Mouse (Mus musculus): Measurements from ENCODE around the gene Daam1. TPM values are rescaled to one million over a fixed set of nuclear protein-coding genes. Genes with fewer than 3 reads are reported as not detected.

Daam1 gene
- polyA plus RNA-seq, 1 experiment from 2014 or later = 13.8 TPM

- Histone ChIP-seq H3K9ac (no peak overlapping the region), H3K4me3 (no peak overlapping the region), H3K4me1 (peaks cover 43% of the 10 kb centered on the region), H3K36me3 (peaks cover 3% of the 10 kb centered on the region), H3K9me3 (no peaks in the 10 kb centered on the region), H3K27me3 (no peaks in the 10 kb centered on the region), H3K4me2 (no peak overlapping the region), H3K27ac (no peak overlapping the region)
- 80% methylated on average over 4 of the region's 4 CpGs for WGBS
- no peak for ATAC-seq (ENCODE audit: borderline replicate concordance, extremely low read depth, low FRiP score, low TSS enrichment)
These were observed 137.7 kb downstream of the Daam1 start for GRCm38 (mm10) chr12:71968592-71968991.

GRCm38 (mm10) chr12:71969022-71969421 lies 138.1 kb downstream of the Daam1 start:
- Histone ChIP-seq H3K9me3 (no peaks in the 10 kb centered on the region), H3K36me3 (peaks cover 3% of the 10 kb centered on the region), H3K27ac (no peak overlapping the region), H3K4me3 (no peak overlapping the region), H3K4me2 (no peak overlapping the region), H3K4me1 (peaks cover 46% of the 10 kb centered on the region), H3K27me3 (no peaks in the 10 kb centered on the region), H3K9ac (no peak overlapping the region)
- 48% methylated on average over 3 of the region's 3 CpGs for WGBS
- ATAC-seq (ENCODE audit: borderline replicate concordance, extremely low read depth, low FRiP score, low TSS enrichment) = no peak

GRCm38 (mm10) chr12:71969439-71969838 lies 138.6 kb downstream of the Daam1 start:
- H3K27me3 ChIP-seq = no peaks in the 10 kb centered on the region
- H3K4me1 ChIP-seq = peaks cover 46% of the 10 kb centered on the region
- H3K27ac ChIP-seq = no peak overlapping the region
- ATAC-seq (ENCODE audit: borderline replicate concordance, extremely low read depth, low FRiP score, low TSS enrichment) = no peak
- H3K4me3 ChIP-seq = no peak overlapping the region
- H3K4me2 ChIP-seq = no peak overlapping the region
- H3K9me3 ChIP-seq = no peaks in the 10 kb centered on the region
- H3K36me3 ChIP-seq = peaks cover 3% of the 10 kb centered on the region
- H3K9ac ChIP-seq = no peak overlapping the region
- WGBS = 89% methylated on average over 9 of the region's 9 CpGs

- 69% methylated on average over 12 of the region's 12 CpGs for WGBS
- no peak for ATAC-seq (ENCODE audit: borderline replicate concordance, extremely low read depth, low FRiP score, low TSS enrichment)
- H3K4me3 ChIP-seq = no peak overlapping the region
- no peak overlapping the region for H3K4me2 ChIP-seq
- no peak overlapping the region for H3K9ac ChIP-seq
- H3K36me3 ChIP-seq = peaks cover 5% of the 10 kb centered on the region
- no peaks in the 10 kb centered on the region for H3K9me3 ChIP-seq
- H3K27me3 ChIP-seq = no peaks in the 10 kb centered on the region
- H3K4me1 ChIP-seq = peaks cover 46% of the 10 kb centered on the region
- no peak overlapping the region for H3K27ac ChIP-seq
These were observed 139.2 kb downstream of the Daam1 start for GRCm38 (mm10) chr12:71969941-71970629.

- no peak for ATAC-seq (ENCODE audit: borderline replicate concordance, extremely low read depth, low FRiP score, low TSS enrichment)
- no peaks in the 10 kb centered on the region for H3K9me3 ChIP-seq
- H3K9ac ChIP-seq = no peak overlapping the region
- H3K4me3 ChIP-seq = no peak overlapping the region
- H3K27me3 ChIP-seq = no peaks in the 10 kb centered on the region
- H3K36me3 ChIP-seq = peaks cover 13% of the 10 kb centered on the region
- 47% methylated on average over 9 of the region's 9 CpGs for WGBS
- no peak overlapping the region for H3K4me2 ChIP-seq
- H3K4me1 ChIP-seq = peaks cover 56% of the 10 kb centered on the region
- no peak overlapping the region for H3K27ac ChIP-seq
These were observed 140.1 kb downstream of the Daam1 start for GRCm38 (mm10) chr12:71970791-71971654.

DNA sequence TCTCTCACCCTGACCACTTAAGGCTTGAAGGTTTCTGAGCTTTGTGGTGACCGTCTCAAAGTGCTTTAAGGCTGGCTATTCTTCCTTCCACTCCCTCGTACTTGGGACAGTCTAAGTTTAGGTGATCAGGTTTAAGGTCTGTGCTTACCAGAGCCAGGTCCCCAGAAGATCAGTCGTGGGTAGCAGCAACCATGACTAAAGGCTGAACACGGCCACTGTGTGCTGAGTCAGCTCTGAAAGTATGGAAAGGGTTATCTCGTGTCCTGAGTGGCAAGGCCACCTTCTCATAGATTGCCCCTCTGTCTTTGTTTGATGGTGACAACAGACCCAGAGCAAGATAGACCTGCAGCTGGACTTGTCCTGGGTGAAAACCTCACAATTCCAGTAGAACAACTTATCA lies 141.2 kb downstream of the Daam1 start:
- Histone ChIP-seq H3K4me1 (peaks cover 67% of the 10 kb centered on the region), H3K36me3 (peaks cover 13% of the 10 kb centered on the region), H3K27ac (peak overlapping the region; percentile 27; the same call in 1 of the 2 replicates), H3K9ac (no peak overlapping the region), H3K27me3 (no peaks in the 10 kb centered on the region), H3K9me3 (no peaks in the 10 kb centered on the region), H3K4me3 (no peak overlapping the region), H3K4me2 (no peak overlapping the region)
- WGBS = 56% methylated on average over 5 of the region's 5 CpGs
- no peak for ATAC-seq (ENCODE audit: borderline replicate concordance, extremely low read depth, low FRiP score, low TSS enrichment)

DNA sequence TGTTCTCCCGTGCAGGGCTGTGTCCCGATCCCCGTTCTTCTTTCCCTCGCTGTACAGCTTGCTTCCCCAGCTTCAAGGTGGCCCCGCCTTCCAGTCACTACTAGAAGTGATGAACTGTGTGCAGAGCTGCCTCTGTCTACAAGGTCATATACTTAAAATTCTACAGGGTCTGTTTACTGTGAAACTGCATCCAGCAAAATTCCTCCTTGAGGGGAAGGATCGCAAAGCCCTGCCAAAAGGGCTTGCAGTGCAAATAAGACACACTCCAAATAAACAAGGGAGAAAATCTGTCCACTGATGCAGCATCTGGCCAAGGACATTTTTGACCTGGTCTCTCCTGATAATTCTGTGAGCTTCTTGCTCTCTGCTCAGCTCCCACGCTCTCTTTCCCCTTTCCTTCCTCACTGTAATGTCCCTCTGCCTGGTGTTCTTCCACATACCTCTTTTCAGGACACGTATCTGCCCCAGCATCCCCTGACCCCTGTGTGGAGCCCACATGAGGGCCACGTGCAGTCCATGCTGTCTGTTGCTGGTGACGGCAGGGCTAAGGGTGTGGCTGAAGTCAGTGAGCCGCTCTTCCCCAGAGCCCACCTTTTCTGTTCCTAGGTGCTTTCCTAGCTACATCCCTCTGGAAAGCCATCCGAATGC lies 141.9 kb downstream of the Daam1 start:
- H3K9ac ChIP-seq = no peak overlapping the region
- peaks cover 73% of the 10 kb centered on the region for H3K4me1 ChIP-seq
- H3K27ac ChIP-seq = peak overlapping the region; percentile 55

DNA sequence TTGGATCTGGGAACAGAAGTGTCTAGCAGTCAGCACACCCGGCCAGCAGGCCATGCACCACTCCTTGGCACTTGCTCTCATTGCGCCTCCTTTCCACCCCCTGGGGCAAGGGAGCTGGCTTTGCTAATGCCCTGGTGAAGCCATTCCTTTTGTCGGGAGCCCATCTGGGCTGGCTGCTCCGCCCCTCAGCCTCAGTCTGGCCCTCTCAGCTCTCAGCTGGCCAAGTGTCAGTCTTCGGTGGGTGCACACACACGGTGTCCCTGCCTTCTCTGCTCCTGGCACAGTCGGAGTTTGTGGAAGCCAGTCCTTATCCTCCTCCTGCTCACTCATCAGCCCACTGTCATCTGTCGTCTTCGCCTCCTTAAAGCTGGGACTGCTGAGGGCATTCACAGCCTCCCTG lies 142.7 kb downstream of the Daam1 start:
- Histone ChIP-seq H3K4me2 (no peak overlapping the region), H3K36me3 (peaks cover 22% of the 10 kb centered on the region), H3K27me3 (no peaks in the 10 kb centered on the region)

More for the DNA sequence above, 141.9 kb downstream of the Daam1 start:
- 35% methylated on average over 12 of the region's 12 CpGs for WGBS
- Histone ChIP-seq H3K27me3 (no peaks in the 10 kb centered on the region), H3K4me2 (no peak overlapping the region), H3K36me3 (peaks cover 17% of the 10 kb centered on the region), H3K9me3 (no peaks in the 10 kb centered on the region), H3K4me3 (no peak overlapping the region)
- ATAC-seq (ENCODE audit: borderline replicate concordance, extremely low read depth, low FRiP score, low TSS enrichment) = peak; percentile 36; the same call in 1 of the 2 replicates

GRCm38 (mm10) chr12:71975626-71976025 lies 144.7 kb downstream of the Daam1 start:
- Histone ChIP-seq H3K4me2 (no peak overlapping the region), H3K4me3 (no peak overlapping the region), H3K4me1 (peaks cover 83% of the 10 kb centered on the region), H3K9me3 (no peaks in the 10 kb centered on the region), H3K9ac (peak overlapping the region; percentile 1; the same call in 1 of the 2 replicates), H3K36me3 (peaks cover 25% of the 10 kb centered on the region), H3K27me3 (no peaks in the 10 kb centered on the region), H3K27ac (peak overlapping the region; percentile 89)
- WGBS = 31% methylated on average over 1 of the region's 1 CpGs
- no peak for ATAC-seq (ENCODE audit: borderline replicate concordance, extremely low read depth, low FRiP score, low TSS enrichment)

More for the DNA sequence above, 142.7 kb downstream of the Daam1 start:
- Histone ChIP-seq H3K4me3 (no peak overlapping the region), H3K9ac (no peak overlapping the region), H3K9me3 (no peaks in the 10 kb centered on the region), H3K27ac (no peak overlapping the region), H3K4me1 (peaks cover 78% of the 10 kb centered on the region)
- ATAC-seq (ENCODE audit: borderline replicate concordance, extremely low read depth, low FRiP score, low TSS enrichment) = no peak
- WGBS = 47% methylated on average over 9 of the region's 9 CpGs

DNA sequence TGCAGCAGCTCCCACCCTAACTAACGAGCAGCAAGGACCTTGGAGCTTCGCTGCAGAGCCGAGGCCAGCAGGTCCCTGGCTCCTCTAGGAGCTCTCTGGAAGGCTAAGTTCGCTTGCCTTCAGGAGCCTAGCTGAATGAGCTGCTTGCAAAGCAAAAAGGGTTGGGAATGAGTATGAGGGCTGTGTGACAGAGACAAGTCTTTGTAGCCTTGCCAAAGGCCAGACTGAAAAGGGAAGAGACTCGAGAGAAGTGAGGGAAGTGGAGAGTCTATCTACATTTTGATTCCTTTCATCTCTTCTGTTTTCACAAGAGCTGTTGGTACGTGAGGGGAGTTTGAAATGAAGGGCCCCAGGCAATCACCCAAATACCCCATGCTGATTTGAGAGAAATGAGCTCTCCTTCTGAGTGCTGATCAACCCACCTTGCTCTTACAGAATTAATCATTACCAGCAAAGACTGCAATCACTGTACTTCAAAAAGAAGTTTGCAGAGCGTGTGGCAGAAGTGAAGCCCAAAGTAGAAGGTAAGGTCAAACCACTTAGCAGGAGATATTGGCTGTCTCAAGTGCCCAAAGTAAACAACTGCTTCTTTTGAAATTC lies 145.6 kb downstream of the Daam1 start:
- Histone ChIP-seq H3K27ac (peak overlapping the region; percentile 89), H3K27me3 (no peaks in the 10 kb centered on the region), H3K9ac (peak overlapping the region; percentile 1; the same call in 1 of the 2 replicates), H3K36me3 (peaks cover 22% of the 10 kb centered on the region), H3K4me2 (no peak overlapping the region), H3K9me3 (no peaks in the 10 kb centered on the region), H3K4me3 (no peak overlapping the region), H3K4me1 (peaks cover 83% of the 10 kb centered on the region)
- peak; percentile 58 for ATAC-seq (ENCODE audit: borderline replicate concordance, extremely low read depth, low FRiP score, low TSS enrichment)
- WGBS = 25% methylated on average over 7 of the region's 7 CpGs

DNA sequence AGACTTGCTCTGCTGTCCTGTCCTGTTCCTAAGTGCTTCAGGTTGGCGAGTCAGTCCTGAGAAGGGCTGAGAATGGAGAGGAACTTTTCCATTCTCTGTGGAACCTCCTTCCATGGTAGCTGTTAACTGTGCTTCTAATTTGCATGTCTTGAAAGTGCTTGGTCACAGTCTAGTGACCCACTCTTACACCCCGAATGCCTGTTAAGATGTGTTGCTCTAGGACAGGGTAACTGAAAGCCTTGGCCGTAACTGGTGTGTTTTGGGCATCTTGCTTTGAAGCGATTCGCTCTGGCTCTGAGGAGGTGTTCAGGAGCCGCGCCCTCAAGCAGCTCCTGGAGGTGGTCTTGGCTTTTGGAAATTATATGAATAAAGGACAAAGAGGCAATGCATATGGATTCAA lies 146.5 kb downstream of the Daam1 start:
- no peak for ATAC-seq (ENCODE audit: borderline replicate concordance, extremely low read depth, low FRiP score, low TSS enrichment)
- Histone ChIP-seq H3K9ac (no peak overlapping the region), H3K9me3 (no peaks in the 10 kb centered on the region), H3K27me3 (no peaks in the 10 kb centered on the region), H3K4me2 (no peak overlapping the region), H3K4me1 (peaks cover 78% of the 10 kb centered on the region), H3K27ac (peak overlapping the region; percentile 89), H3K4me3 (no peak overlapping the region), H3K36me3 (peaks cover 23% of the 10 kb centered on the region)
- WGBS = 83% methylated on average over 7 of the region's 7 CpGs

Measured in lung, embryonic 15.5 days (tissue).